Mouse (Mus musculus): ENCODE measurements around the gene Gm10378. TPM values are rescaled to one million over a fixed set of nuclear protein-coding genes. Genes with fewer than 3 reads are reported as not detected.
"Not testable (repeated sequence)": the region's sequence is repeated elsewhere in the genome, so short reads cannot be mapped to it uniquely, and the experiment has no call there.

Gm10378 gene
- not detected in 2 replicates for total RNA-seq (2015)
- total RNA-seq (2017): not detected in 2 replicates

DNA sequence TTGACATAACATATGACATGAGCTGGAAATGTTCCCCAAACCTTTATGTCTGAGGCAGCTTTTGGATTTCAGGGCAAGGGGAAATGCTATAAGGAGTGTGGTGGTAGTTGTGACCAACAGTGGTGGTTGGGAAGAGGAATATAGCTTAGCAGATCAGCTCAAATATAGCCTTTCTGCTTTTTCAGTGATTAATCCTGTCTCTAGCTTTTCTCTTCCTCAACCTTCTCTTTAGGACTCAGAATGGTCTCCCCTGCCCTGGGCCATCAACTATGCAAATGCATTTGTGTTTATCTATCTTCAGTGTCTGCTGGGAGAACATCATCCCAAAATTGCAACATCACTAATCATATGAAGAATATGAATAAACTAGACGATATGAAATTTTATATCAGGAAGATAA, at the start of gene Gm10378:
Gene Gm10378, plus strand, starts transcription at position 301 of the 400 bp plus-strand sequence.
- ATAC-seq (ENCODE audit: poor library complexity, severe bottlenecking): not testable (repeated sequence)

GRCm38 (mm10) chr14:42641817-42642216, 13.9 kb upstream of the Gm10378 start, which contains the start of gene Gm3633:
TSS of gene Gm3633 (minus strand) at chr14:42641917.
- not testable (repeated sequence) for ATAC-seq (ENCODE audit: poor library complexity, severe bottlenecking)

Other genes starting within 250 kb of the Gm10378 start
- not detected in 2 replicates for gene Gm8005, start 216.3 kb upstream of the Gm10378 start, total RNA-seq (2015)
- gene Gm8005, start 216.3 kb upstream of the Gm10378 start, total RNA-seq (2017): not detected in 2 replicates
- not detected in 2 replicates for gene Gm8011, start 192.1 kb upstream of the Gm10378 start, total RNA-seq (2015)
- not detected in 2 replicates for gene Gm8011, start 192.1 kb upstream of the Gm10378 start, total RNA-seq (2017)
- gene Gm8020, start 153.6 kb upstream of the Gm10378 start, total RNA-seq (2015): not detected in 2 replicates
- not detected in 2 replicates for gene Gm8020, start 153.6 kb upstream of the Gm10378 start, total RNA-seq (2017)
- gene Gm8024, start 131.7 kb upstream of the Gm10378 start, total RNA-seq (2015): not detected in 2 replicates
- not detected in 2 replicates for gene Gm8024, start 131.7 kb upstream of the Gm10378 start, total RNA-seq (2017)
- gene Gm17124, start 56.1 kb upstream of the Gm10378 start, total RNA-seq (2015): not detected in 2 replicates
- not detected in 2 replicates for gene Gm17124, start 56.1 kb upstream of the Gm10378 start, total RNA-seq (2017)
- gene Gm3633, start 14.0 kb upstream of the Gm10378 start, total RNA-seq (2015): not detected in 2 replicates
- not detected in 2 replicates for gene Gm3633, start 14.0 kb upstream of the Gm10378 start, total RNA-seq (2017)
- gene Gm3015, start 112.9 kb downstream of the Gm10378 start, total RNA-seq (2015): not detected in 2 replicates
- gene Gm3015, start 112.9 kb downstream of the Gm10378 start, total RNA-seq (2017): not detected in 2 replicates
- not detected in 2 replicates for gene Gm10377, start 142.0 kb downstream of the Gm10378 start, total RNA-seq (2015)
- not detected in 2 replicates for gene Gm10377, start 142.0 kb downstream of the Gm10378 start, total RNA-seq (2017)
- not detected in 2 replicates for gene Gm21977, start 197.5 kb downstream of the Gm10378 start, total RNA-seq (2015)
- not detected in 2 replicates for gene Gm21977, start 197.5 kb downstream of the Gm10378 start, total RNA-seq (2017)

Data from megakaryocyte, adult 5-6 weeks (primary cell).